In genomic region chr11:70873846-70874613, GRCm38 (mm10) we compare ENCODE assay signal across 19 mouse cellular contexts. TPM values are rescaled to one million over a fixed set of nuclear protein-coding genes. Genes with fewer than 3 reads are reported as not detected.
DNase-seq lines count a peak whose midpoint lies in the region; ATAC-seq and TF ChIP-seq lines count a peak whose summit lies in the region.
"Had no signal": no experiment of that assay in that cellular context is flagged by ENCODE, and none has a peak within 500 bp of the region (broad histone marks: within the 10 kb centered on the region; RNA-seq: fewer than 3 reads in every experiment).

No protein-coding gene starts in this region.

- peaks cover 72% of the 10 kb centered on the region for H3K79me2 ChIP-seq in myocyte (ENCODE audit: control insufficient read depth, insufficient read depth)

- H3K4me3 ChIP-seq in G1E (ENCODE audit: low read depth, low read length) = no peak overlapping the region
- H3K4me3 ChIP-seq in embryonic fibroblast, embryonic 13.5 days (ENCODE audit: insufficient read depth, low read length) = no peak overlapping the region
- no peak overlapping the region for H3K4me3 ChIP-seq in myocyte
- H3K4me3 ChIP-seq in hindbrain, embryonic 12.5 days = no peak overlapping the region
- H3K4me3 ChIP-seq: erythroblast, embryonic 14.5 days had no signal

- TF ChIP-seq CTCF in G1E (IDR thresholded peaks at IDR 0.05; ENCODE audit: low read depth, low read length) = no peak
- no peak for TF ChIP-seq CTCF in embryonic fibroblast, embryonic 13.5 days (IDR thresholded peaks at IDR 0.05; ENCODE audit: borderline replicate concordance, insufficient read depth, low read length)

- H3K4me2 ChIP-seq in myocyte (ENCODE audit: low read depth) = peak overlapping the region; percentile 28
- H3K4me2 ChIP-seq in hindbrain, embryonic 12.5 days (replicated peaks) = no peak overlapping the region
- H3K4me2 ChIP-seq: heart, embryonic 11.5 days had no signal

- no peaks in the 10 kb centered on the region for H3K9me3 ChIP-seq in G1E (replicated peaks)
- H3K9me3 ChIP-seq in hindbrain, embryonic 12.5 days (replicated peaks) = no peaks in the 10 kb centered on the region

- no peak overlapping the region for H3K9ac ChIP-seq in hindbrain, embryonic 12.5 days
- H3K9ac ChIP-seq: forebrain, postnatal 0 days had no signal

- no peak for TF ChIP-seq POLR2A in embryonic fibroblast, embryonic 13.5 days (IDR thresholded peaks at IDR 0.05; ENCODE audit: low read depth, low read length)
- no peak for TF ChIP-seq POLR2A in myocyte (IDR thresholded peaks at IDR 0.05; ENCODE audit: insufficient read length, low read depth)

- no peak overlapping the region for H3ac ChIP-seq in myocyte (ENCODE audit: control insufficient read depth, insufficient read length)

- peak; percentile 54 for ATAC-seq in G1E (ENCODE audit: extremely low read depth, insufficient number of reproducible peaks, low FRiP score, poor library complexity, severe bottlenecking)
- no peak for ATAC-seq in hindbrain, embryonic 12.5 days (ENCODE audit: low FRiP score)
- ATAC-seq: CD4-positive, CD25-positive, alpha-beta regulatory T cell, adult 4 months; forebrain, postnatal 0 days; hindbrain, postnatal 0 days had no signal

- H3K4me1 ChIP-seq in G1E (ENCODE audit: insufficient read depth, low read depth, low read length) = peaks cover 43% of the 10 kb centered on the region
- H3K4me1 ChIP-seq in embryonic fibroblast, embryonic 13.5 days (ENCODE audit: control insufficient read depth, insufficient read depth, low read length) = peaks cover 14% of the 10 kb centered on the region
- H3K4me1 ChIP-seq in hindbrain, embryonic 12.5 days = no peaks in the 10 kb centered on the region

- WGBS in hindbrain, embryonic 12.5 days = 72% methylated on average over 1 of the region's 1 CpGs

- DNase-seq in kidney, adult 9 months = peak; percentile 23
- DNase-seq in kidney, postnatal 36 days = no peak
- peak; percentile 14 for DNase-seq in G1E (ENCODE audit: low spot score)
- DNase-seq in testis, postnatal 10 days (ENCODE audit: low spot score) = no peak
- DNase-seq: cerebellum, adult 8-10 months; forebrain, postnatal 0 days; gastrocnemius, postnatal 14 days; heart, postnatal 36 days; kidney, postnatal 25 days; lung, adult 2 months; lung, postnatal 4 days; midbrain, embryonic 14.5 days had no signal

- no peaks in the 10 kb centered on the region for H3K27me3 ChIP-seq in G1E (ENCODE audit: insufficient read depth, low read length)
- H3K27me3 ChIP-seq in myocyte (ENCODE audit: control insufficient read depth, insufficient read depth, insufficient read length) = no peaks in the 10 kb centered on the region
- H3K27me3 ChIP-seq in hindbrain, embryonic 12.5 days = no peaks in the 10 kb centered on the region

- H3K36me3 ChIP-seq in G1E (replicated peaks) (peaks cover 27% of the 10 kb centered on the region), myocyte (ENCODE audit: control insufficient read depth, insufficient read depth) (peaks cover 12% of the 10 kb centered on the region)
- H3K36me3 ChIP-seq in hindbrain, embryonic 12.5 days = peaks cover under 1% of the 10 kb centered on the region; the same call in 1 of the 2 replicates

- H3K27ac ChIP-seq in embryonic fibroblast, embryonic 13.5 days (ENCODE audit: insufficient read depth, low read length) = peak overlapping the region; percentile 31; the same call in 1 of the 2 replicates
- no peak overlapping the region for H3K27ac ChIP-seq in hindbrain, embryonic 12.5 days
- H3K27ac ChIP-seq: hindbrain, postnatal 0 days had no signal

TF ChIP-seq in myocyte, 11 proteins besides CTCF, POLR2A, EP300 and RAD21:
- TF ChIP-seq TCF12 (IDR thresholded peaks at IDR 0.05; ENCODE audit: insufficient read depth, poor library complexity, severe bottlenecking) = no peak
- no peak for TF ChIP-seq MAX (IDR thresholded peaks at IDR 0.05; ENCODE audit: low read depth)
- TF ChIP-seq MYOG (IDR thresholded peaks at IDR 0.05; ENCODE audit: control insufficient read depth in 1 of 3, insufficient read depth in 1 of 3, insufficient read length in 2 of 3, low read depth in 2 of 3) = no peak
- TF ChIP-seq SRF (IDR thresholded peaks at IDR 0.05; ENCODE audit: control insufficient read depth, insufficient read length, low read depth) = no peak
- no peak for TF ChIP-seq POLR2AphosphoS2 (IDR thresholded peaks at IDR 0.05; ENCODE audit: insufficient read length, low read depth)
- no peak for TF ChIP-seq E2F4 (IDR thresholded peaks at IDR 0.05; ENCODE audit: insufficient read depth)

RNA-seq across cellular contexts. Expression of gene Rabep1, which starts 29.5 kb away (rescaled TPM):
- total RNA-seq in G1E (2014; fragmentation: Nextera tagmentation) = 48.0 and 50.1 TPM in 2 replicates
- total RNA-seq in G1E (2017) = 80.6 and 111 TPM in 2 replicates
- polyA plus RNA-seq in G1E (2012) = 18.1 and 22.9 TPM in 2 replicates
- polyA plus RNA-seq in embryonic fibroblast, embryonic 13.5 days (2011; ENCODE audit: insufficient read length, low read depth, missing spikeins) = 54.8 and 57.8 TPM in 2 replicates
- polyA plus RNA-seq in myocyte (2012; fragmentation: generic; extraction: Trizol) = 16.1 TPM
- 56.9 and 58.5 TPM in 2 replicates for polyA plus RNA-seq in hindbrain, embryonic 12.5 days (2016; fragmentation: Nextera tagmentation; extraction: Ambion mirVana)

Comparison
In these comparisons a context has a peak if more than half of its experiments do, and no peak if none do; other contexts are left out.
1. DNase-seq: peak in kidney, adult 9 months (single experiment) and G1E (single experiment); none in kidney, postnatal 36 days (0 of 2) and testis, postnatal 10 days (single experiment).